Mouse (Mus musculus) cerebellum, adult 2 months (tissue): ENCODE measurements around the gene Khk.

ENCODE experiments used
- CTCF ChIP-seq: fragments of 200-500 bp; IDR thresholded peaks from 2 replicates; pipeline ENCODE4 v1.5.1; 2011; ENCODE audit warnings: low read depth, mild to moderate bottlenecking, control low read depth, low read length, moderate library complexity, borderline replicate concordance; ENCODE audit not compliant: insufficient read depth
- POLR2A ChIP-seq: fragments of 200-500 bp; IDR thresholded peaks from 2 replicates; pipeline ENCODE4 v1.6.1; 2011; ENCODE audit warnings: low read length, control low read depth, borderline replicate concordance; ENCODE audit not compliant: insufficient read depth

GRCm38 (mm10) chr5:30913060-30913841 lies 8.0 kb upstream of the Khk start, which contains the start of gene Emilin1:
- TF ChIP-seq POLR2A: no peak
- TF ChIP-seq CTCF: no peak
